Mouse (Mus musculus): ENCODE results near the gene Prkcd.

The Prkcd gene

GRCm38 (mm10) chr14:30573235-30573634 lies 52.8 kb downstream of the Prkcd start:
- no peak for DNase-seq (ENCODE audit: low read depth)

GRCm38 (mm10) chr14:30572253-30572652 lies 53.8 kb downstream of the Prkcd start:
- no peak for DNase-seq (ENCODE audit: low read depth)

- DNase-seq (ENCODE audit: low read depth), result no peak
Observed at GRCm38 (mm10) chr14:30570303-30570702, 55.7 kb downstream of the Prkcd start.

GRCm38 (mm10) chr14:30568016-30568415 lies 58.0 kb downstream of the Prkcd start:
- DNase-seq (ENCODE audit: low read depth), result no peak

GRCm38 (mm10) chr14:30566317-30566716 lies 59.7 kb downstream of the Prkcd start:
- no peak for DNase-seq (ENCODE audit: low read depth)

- DNase-seq (ENCODE audit: low read depth), result no peak
Observed at GRCm38 (mm10) chr14:30564451-30564850, 61.6 kb downstream of the Prkcd start.

GRCm38 (mm10) chr14:30562343-30562742 lies 63.7 kb downstream of the Prkcd start:
- DNase-seq (ENCODE audit: low read depth), result no peak

- DNase-seq (ENCODE audit: low read depth), result no peak
Observed at GRCm38 (mm10) chr14:30561470-30562187, 64.4 kb downstream of the Prkcd start.

GRCm38 (mm10) chr14:30560803-30561389 lies 65.1 kb downstream of the Prkcd start:
- DNase-seq (ENCODE audit: low read depth), result no peak

GRCm38 (mm10) chr14:30559321-30559850 lies 66.6 kb downstream of the Prkcd start:
- DNase-seq (ENCODE audit: low read depth), result no peak

GRCm38 (mm10) chr14:30557730-30558129 lies 68.3 kb downstream of the Prkcd start:
- DNase-seq (ENCODE audit: low read depth), result no peak

- no peak for DNase-seq (ENCODE audit: low read depth)
Observed at GRCm38 (mm10) chr14:30556651-30557050, 69.4 kb downstream of the Prkcd start.

GRCm38 (mm10) chr14:30553185-30553584 lies 72.8 kb downstream of the Prkcd start:
- no peak for DNase-seq (ENCODE audit: low read depth)

GRCm38 (mm10) chr14:30551981-30552380 lies 74.0 kb downstream of the Prkcd start:
- DNase-seq (ENCODE audit: low read depth), result no peak

GRCm38 (mm10) chr14:30551509-30551908 lies 74.5 kb downstream of the Prkcd start:
- DNase-seq (ENCODE audit: low read depth), result no peak

- DNase-seq (ENCODE audit: low read depth), result no peak
Observed at GRCm38 (mm10) chr14:30550232-30551070, 75.6 kb downstream of the Prkcd start.

- DNase-seq (ENCODE audit: low read depth), result no peak
Observed at GRCm38 (mm10) chr14:30549777-30550149, 76.2 kb downstream of the Prkcd start.

GRCm38 (mm10) chr14:30548965-30549776 lies 76.8 kb downstream of the Prkcd start:
- peak; percentile 86 for DNase-seq (ENCODE audit: low read depth)

GRCm38 (mm10) chr14:30548131-30548720 lies 77.8 kb downstream of the Prkcd start, which contains the start of gene Tkt:
Gene Tkt, plus strand, starts transcription at chr14:30548359.
- no peak for DNase-seq (ENCODE audit: low read depth)

Measured in c-Kit-positive CD71-negative TER-119-negative erythroid progenitor cells, embryonic 14.5 days (primary cell).